Mouse (Mus musculus) ES-E14 (cell line): ENCODE measurements around the gene Sh3d19.

ENCODE experiments used
- MAFK ChIP-seq: IDR thresholded peaks from 2 replicates; pipeline ENCODE4 v1.6.1; 2014; ENCODE audit warnings: mild to moderate bottlenecking, low read depth, low read length, inconsistent platforms; ENCODE audit not compliant: insufficient read depth
- ZC3H11A ChIP-seq: IDR thresholded peaks from 2 replicates; pipeline ENCODE4 v1.6.1; 2012; ENCODE audit warnings: low read depth, mild to moderate bottlenecking, inconsistent platforms, low read length, borderline replicate concordance
- ZNF384 ChIP-seq: IDR thresholded peaks from 2 replicates; pipeline ENCODE4 v1.6.1; 2012; ENCODE audit warnings: low read depth, low read length, inconsistent platforms

DNA sequence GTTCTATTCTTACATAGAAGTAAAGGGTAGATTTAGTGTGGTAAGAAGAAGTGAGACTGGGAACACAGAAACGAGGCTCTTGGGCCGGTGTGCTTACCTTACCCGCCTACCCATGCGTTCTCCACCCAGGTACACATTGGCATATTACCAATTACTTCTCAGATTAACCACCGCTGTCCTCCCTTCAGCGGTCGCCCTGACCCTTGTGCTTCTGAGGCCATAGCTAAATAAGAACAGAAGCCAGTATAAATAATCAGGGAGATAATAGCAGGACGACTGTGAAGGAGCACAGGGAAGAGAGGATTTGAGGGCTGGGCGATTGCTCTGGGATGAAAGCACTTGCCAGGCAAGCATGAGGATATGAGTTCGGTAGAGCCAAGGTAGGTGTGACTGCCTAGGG lies 42.9 kb downstream of the Sh3d19 start:
- TF ChIP-seq MAFK (no peak), ZNF384 (no peak), ZC3H11A (no peak)
